17 mouse cellular contexts compared by ENCODE assay signal in genomic region chr4:141742381-141742780, GRCm38 (mm10). TPM values are rescaled to one million over a fixed set of nuclear protein-coding genes. Genes with fewer than 3 reads are reported as not detected.
DNase-seq lines count a peak whose midpoint lies in the region; ATAC-seq and TF ChIP-seq lines count a peak whose summit lies in the region.
"Had no signal": no experiment of that assay in that cellular context is flagged by ENCODE, and none has a peak within 500 bp of the region (broad histone marks: within the 10 kb centered on the region; RNA-seq: fewer than 3 reads in every experiment).

No protein-coding gene starts in this region.

- intact Hi-C loops in gastrocnemius, adult 2 months (cut with DNase I) = no loop called here

- no peak overlapping the region for H3K4me2 ChIP-seq in kidney, embryonic 16.5 days (replicated peaks; ENCODE audit: low read depth, low read length)
- H3K4me2 ChIP-seq in limb, embryonic 15.5 days = no peak overlapping the region
- no peak overlapping the region for H3K4me2 ChIP-seq in stomach, embryonic 16.5 days (ENCODE audit: low read depth, low read length)
- H3K4me2 ChIP-seq: midbrain, embryonic 11.5 days had no signal

- H3K27ac ChIP-seq in gastrocnemius, adult 2 months = peak overlapping the region; percentile 56; the same call in 1 of the 2 replicates
- peak overlapping the region; percentile 17 for H3K27ac ChIP-seq in kidney, embryonic 16.5 days (ENCODE audit: low read length)
- H3K27ac ChIP-seq in limb, embryonic 15.5 days = peak overlapping the region; percentile 57
- peak overlapping the region; percentile 81 for H3K27ac ChIP-seq in stomach, embryonic 16.5 days (ENCODE audit: low read length)
- H3K27ac ChIP-seq: forebrain, embryonic 10.5 days; liver, embryonic 14.5 days had no signal

- TF ChIP-seq CTCF in gastrocnemius, adult 2 months (IDR thresholded peaks at IDR 0.05) = no peak

- no peak overlapping the region for H3K9ac ChIP-seq in kidney, embryonic 16.5 days (replicated peaks; ENCODE audit: low read length)
- no peak overlapping the region for H3K9ac ChIP-seq in limb, embryonic 15.5 days
- no peak overlapping the region for H3K9ac ChIP-seq in stomach, embryonic 16.5 days (ENCODE audit: low read length)
- H3K9ac ChIP-seq: liver, embryonic 14.5 days had no signal

- ATAC-seq in kidney, embryonic 16.5 days (ENCODE audit: low FRiP score, low TSS enrichment) = no peak
- ATAC-seq in limb, embryonic 15.5 days (ENCODE audit: insufficient number of reproducible peaks, low FRiP score, low TSS enrichment, low read depth) = no peak
- ATAC-seq in stomach, embryonic 16.5 days (ENCODE audit: insufficient read depth, low FRiP score) = no peak

- H3K36me3 ChIP-seq in kidney, embryonic 16.5 days (ENCODE audit: insufficient read depth, low read length) = no peaks in the 10 kb centered on the region
- no peaks in the 10 kb centered on the region for H3K36me3 ChIP-seq in limb, embryonic 15.5 days
- H3K36me3 ChIP-seq in stomach, embryonic 16.5 days (ENCODE audit: control insufficient read depth, insufficient read depth, low read length) = no peaks in the 10 kb centered on the region
- H3K36me3 ChIP-seq: forebrain, embryonic 10.5 days had no signal

- 80% methylated on average over 4 of the region's 4 CpGs for WGBS in kidney, embryonic 16.5 days
- WGBS in limb, embryonic 15.5 days = 85% methylated on average over 4 of the region's 4 CpGs
- 90% methylated on average over 4 of the region's 4 CpGs for WGBS in stomach, embryonic 16.5 days

- H3K27me3 ChIP-seq in kidney, embryonic 16.5 days (ENCODE audit: insufficient read depth, low read length) = no peaks in the 10 kb centered on the region
- H3K27me3 ChIP-seq in limb, embryonic 15.5 days = no peaks in the 10 kb centered on the region
- no peaks in the 10 kb centered on the region for H3K27me3 ChIP-seq in stomach, embryonic 16.5 days (ENCODE audit: control insufficient read depth, insufficient read depth, low read length)

- H3K9me3 ChIP-seq in kidney, embryonic 16.5 days (ENCODE audit: low read length) = no peaks in the 10 kb centered on the region
- no peaks in the 10 kb centered on the region for H3K9me3 ChIP-seq in limb, embryonic 15.5 days
- no peaks in the 10 kb centered on the region for H3K9me3 ChIP-seq in stomach, embryonic 16.5 days (replicated peaks; ENCODE audit: control insufficient read depth, low read length)
- H3K9me3 ChIP-seq: forebrain, embryonic 10.5 days had no signal

- H3K4me1 ChIP-seq in kidney, embryonic 16.5 days (ENCODE audit: insufficient read depth, low read length) = peaks cover 6% of the 10 kb centered on the region; the same call in 1 of the 2 replicates
- peaks cover 6% of the 10 kb centered on the region; the same call in 1 of the 2 replicates for H3K4me1 ChIP-seq in limb, embryonic 15.5 days
- no peaks in the 10 kb centered on the region for H3K4me1 ChIP-seq in stomach, embryonic 16.5 days (ENCODE audit: control insufficient read depth, insufficient read depth, low read length)

- DNase-seq in gastrocnemius, adult 2 months = no peak
- no peak for DNase-seq in gastrocnemius, postnatal 4 days (ENCODE audit: low spot score in 2 of 2)
- DNase-seq in kidney, adult 8-10 months = no peak
- DNase-seq in cerebellum, postnatal 14 days = no peak
- no peak for DNase-seq in embryo, embryonic 10.5 days (ENCODE audit: low spot score)
- DNase-seq: adrenal gland, postnatal 10 days; cerebellum, adult 9-10 months; right cerebral cortex, postnatal 14 days; thymus, postnatal 36 days had no signal

- H3K4me3 ChIP-seq in gastrocnemius, adult 2 months = no peak overlapping the region
- H3K4me3 ChIP-seq in kidney, embryonic 16.5 days (ENCODE audit: low read length) = no peak overlapping the region
- no peak overlapping the region for H3K4me3 ChIP-seq in limb, embryonic 15.5 days
- no peak overlapping the region for H3K4me3 ChIP-seq in stomach, embryonic 16.5 days (replicated peaks; ENCODE audit: low read length)
- H3K4me3 ChIP-seq: forebrain, embryonic 10.5 days had no signal

RNA-seq across cellular contexts. Expression of gene Agmat, which starts 4.1 kb away (rescaled TPM):
- not detected for total RNA-seq in gastrocnemius, adult 2 months (2021)
- total RNA-seq in gastrocnemius, postnatal 4 days (2021) = 1 to 10 TPM in 1 of 2 experiments, under 1 TPM in 1; 0.64 to 1.5 TPM
- polyA plus RNA-seq in kidney, embryonic 16.5 days (2015; fragmentation: Nextera tagmentation; extraction: Ambion mirVana) = 1.7 and 2.0 TPM in 2 replicates
- 0.41 TPM in 1 of 2 replicates, not detected in the other for polyA plus RNA-seq in limb, embryonic 15.5 days (2015; fragmentation: Nextera tagmentation; extraction: Ambion mirVana)
- polyA plus RNA-seq in stomach, embryonic 16.5 days (2015; fragmentation: Nextera tagmentation; extraction: Ambion mirVana) = 5.8 and 8.0 TPM in 2 replicates
- polyA plus RNA-seq: forebrain, embryonic 10.5 days; midbrain, embryonic 11.5 days had no signal

RNA-seq across cellular contexts. Expression of gene Ddi2, which starts 19.2 kb away (rescaled TPM):
- 10 to 100 TPM; 37.8 to 46.5 TPM for total RNA-seq in gastrocnemius, adult 2 months (2021)
- total RNA-seq in gastrocnemius, postnatal 4 days (2021) = 10 to 100 TPM; 42.4 to 50.2 TPM
- polyA plus RNA-seq in kidney, embryonic 16.5 days (2015; fragmentation: Nextera tagmentation; extraction: Ambion mirVana) = 19.1 and 20.9 TPM in 2 replicates
- 21.4 and 22.5 TPM in 2 replicates for polyA plus RNA-seq in limb, embryonic 15.5 days (2015; fragmentation: Nextera tagmentation; extraction: Ambion mirVana)
- polyA plus RNA-seq in stomach, embryonic 16.5 days (2015; fragmentation: Nextera tagmentation; extraction: Ambion mirVana) = 18.8 and 19.7 TPM in 2 replicates

RNA-seq across cellular contexts. Expression of gene Dnajc16, which starts 48.4 kb away (rescaled TPM):
- 10 to 100 TPM; 12.6 to 12.9 TPM for total RNA-seq in gastrocnemius, adult 2 months (2021)
- 10 to 100 TPM; 10.5 to 10.9 TPM for total RNA-seq in gastrocnemius, postnatal 4 days (2021)
- polyA plus RNA-seq in kidney, embryonic 16.5 days (2015; fragmentation: Nextera tagmentation; extraction: Ambion mirVana) = 5.4 and 5.8 TPM in 2 replicates
- polyA plus RNA-seq in limb, embryonic 15.5 days (2015; fragmentation: Nextera tagmentation; extraction: Ambion mirVana) = 3.6 TPM in 2 replicates
- polyA plus RNA-seq in stomach, embryonic 16.5 days (2015; fragmentation: Nextera tagmentation; extraction: Ambion mirVana) = 4.5 and 4.7 TPM in 2 replicates

RNA-seq across cellular contexts. Expression of gene Casp9, which starts 51.0 kb away (rescaled TPM):
- total RNA-seq in gastrocnemius, adult 2 months (2021) = 1 to 10 TPM; 2.2 to 2.5 TPM
- total RNA-seq in gastrocnemius, postnatal 4 days (2021) = 10 to 100 TPM in 1 of 2 experiments, 1 to 10 TPM in 1; 9.3 to 10.8 TPM
- polyA plus RNA-seq in kidney, embryonic 16.5 days (2015; fragmentation: Nextera tagmentation; extraction: Ambion mirVana) = 30.2 and 31.8 TPM in 2 replicates
- polyA plus RNA-seq in limb, embryonic 15.5 days (2015; fragmentation: Nextera tagmentation; extraction: Ambion mirVana) = 13.3 and 14.7 TPM in 2 replicates
- polyA plus RNA-seq in stomach, embryonic 16.5 days (2015; fragmentation: Nextera tagmentation; extraction: Ambion mirVana) = 23.7 and 25.8 TPM in 2 replicates

RNA-seq across cellular contexts. Expression of gene Rsc1a1, which starts 57.0 kb away (rescaled TPM):
- total RNA-seq in gastrocnemius, adult 2 months (2021) = 1 to 10 TPM; 3.8 to 5.6 TPM
- total RNA-seq in gastrocnemius, postnatal 4 days (2021) = 1 to 10 TPM; 3.6 to 5.1 TPM
- polyA plus RNA-seq in kidney, embryonic 16.5 days (2015; fragmentation: Nextera tagmentation; extraction: Ambion mirVana) = 0.62 TPM in 1 of 2 replicates, not detected in the other
- 0.45 TPM in 1 of 2 replicates, not detected in the other for polyA plus RNA-seq in limb, embryonic 15.5 days (2015; fragmentation: Nextera tagmentation; extraction: Ambion mirVana)
- not detected in 2 replicates for polyA plus RNA-seq in stomach, embryonic 16.5 days (2015; fragmentation: Nextera tagmentation; extraction: Ambion mirVana)
- total RNA-seq: left cerebral cortex, adult 18-20 months had no signal
- polyA plus RNA-seq: heart, postnatal 0 days had no signal

Comparison
In these comparisons a context has a peak if more than half of its experiments do, and no peak if none do; other contexts are left out.
1. H3K27ac ChIP-seq: peak in every context shown above with its lines; median percentile 81 in stomach, embryonic 16.5 days; 57 in limb, embryonic 15.5 days; 56 in gastrocnemius, adult 2 months; 17 in kidney, embryonic 16.5 days.